Mouse (Mus musculus) ES-E14 (cell line): ENCODE results near the gene Naglu. TPM values are rescaled to one million over a fixed set of nuclear protein-coding genes. Genes with fewer than 3 reads are reported as not detected.

Source experiments
- DNase-seq: peaks from one replicate; pipeline ENCODE4 v3.0.0-alpha.2; 2013; ENCODE audit warnings: low read depth, low spot score
- H3K27ac ChIP-seq: 2 replicates; pipeline ENCODE4 v1.5.1; 2012; ENCODE audit warnings: low read depth, mild to moderate bottlenecking, low read length, moderate library complexity, mixed read lengths; ENCODE audit not compliant: poor library complexity, insufficient read depth, severe bottlenecking
- H3K36me3 ChIP-seq: 2 replicates; pipeline ENCODE4 v1.6.1; 2012; ENCODE audit warnings: mild to moderate bottlenecking, low read length, moderate library complexity, mixed read lengths; ENCODE audit not compliant: control insufficient read depth, poor library complexity, insufficient read depth, severe bottlenecking
- H3K4me1 ChIP-seq, 2 experiments: fragments of 150-350 bp in 1 of 2; sonication (generic) in 1 of 2; 2 replicates each; pipeline ENCODE4 v1.6.1; 2012; ENCODE audit warnings: low read length in 2 of 2, mild to moderate bottlenecking in 1 of 2, mixed read lengths in 1 of 2; ENCODE audit not compliant: control insufficient read depth in 2 of 2, insufficient read depth in 2 of 2, poor library complexity in 1 of 2
- H3K4me3 ChIP-seq, 2 experiments: fragments of 150-350 bp in 1 of 2; sonication (generic) in 1 of 2; 2 replicates each; pipeline ENCODE4 v1.5.1; 2012; ENCODE audit warnings: low read length in 2 of 2, low read depth in 1 of 2, mild to moderate bottlenecking in 1 of 2, mixed read lengths in 1 of 2; ENCODE audit not compliant: insufficient read depth in 1 of 2, poor library complexity in 1 of 2, severe bottlenecking in 1 of 2
- H3K9ac ChIP-seq: 2 replicates; pipeline ENCODE4 v1.6.1; 2012; ENCODE audit warnings: low read depth, mild to moderate bottlenecking, low read length, mixed read lengths; ENCODE audit not compliant: poor library complexity, insufficient read depth, severe bottlenecking
- H3K9me3 ChIP-seq: fragments of 150-350 bp; sonication (generic); 2 replicates; pipeline ENCODE4 v1.6.1; 2012; ENCODE audit warnings: low read depth, mild to moderate bottlenecking, low read length; ENCODE audit not compliant: control insufficient read depth, insufficient read depth
- CHD2 ChIP-seq: IDR thresholded peaks from 2 replicates; pipeline ENCODE4 v1.6.1; 2014; ENCODE audit warnings: mild to moderate bottlenecking, low read depth, low read length, inconsistent platforms
- HCFC1 ChIP-seq: IDR thresholded peaks from 2 replicates; pipeline ENCODE4 v1.6.1; 2012; ENCODE audit warnings: low read length, inconsistent platforms, borderline replicate concordance; ENCODE audit not compliant: insufficient read depth
- MAFK ChIP-seq: IDR thresholded peaks from 2 replicates; pipeline ENCODE4 v1.6.1; 2014; ENCODE audit warnings: mild to moderate bottlenecking, low read depth, low read length, inconsistent platforms; ENCODE audit not compliant: insufficient read depth
- ZC3H11A ChIP-seq: IDR thresholded peaks from 2 replicates; pipeline ENCODE4 v1.6.1; 2012; ENCODE audit warnings: low read depth, mild to moderate bottlenecking, inconsistent platforms, low read length, borderline replicate concordance
- ZNF384 ChIP-seq: IDR thresholded peaks from 2 replicates; pipeline ENCODE4 v1.6.1; 2012; ENCODE audit warnings: low read depth, low read length, inconsistent platforms
- in situ Hi-C, 2 experiments: fragments of 600-800 bp; cut with MboI; formaldehyde crosslinking; loops; one replicate each; pipeline ENCODE4 v1.15.1; 2025; ENCODE audit warnings: low sequenced_read_pairs in 2 of 2, inconsistent platforms in 1 of 2; ENCODE audit not compliant: unreplicated experiment in 2 of 2
- total RNA-seq: library from RNA; depleted of rRNA; stranded (reverse); fragments of 300-350 nt; gene quantifications from 2 replicates; pipeline ENCODE4 v1.2.3, GENCODE M21; 2012; rRNA removed

Gene Naglu
- 4.7 and 9.2 TPM in 2 replicates for total RNA-seq

GRCm38 (mm10) chr11:101069391-101070188, at the start of gene Naglu:
Gene Naglu, plus strand, starts transcription at chr11:101070012.
- in situ Hi-C loops: loop anchor here in 1 of 2 experiments (10.0 kb wide), 1 partner anchor 85 kb away; no protein-coding TSS in a partner anchor
- H3K27ac ChIP-seq: no peak within 1 kb of the TSS
- no peaks in the 10 kb centered on the region for H3K9me3 ChIP-seq
- TF ChIP-seq ZC3H11A (no peak), HCFC1 (no peak), CHD2 (no peak), MAFK (no peak), ZNF384 (no peak)
- peak within 1 kb of the TSS; percentile 72 for H3K9ac ChIP-seq
- peak; percentile 60 for DNase-seq
- no peaks in the 10 kb centered on the region for H3K36me3 ChIP-seq
- H3K4me3 ChIP-seq: peak within 1 kb of the TSS; percentile 91 to 94
- peaks cover 2 to 7% of the 10 kb centered on the region in 2 experiments; a peak in 2 of 4 replicates for H3K4me1 ChIP-seq

- H3K36me3 ChIP-seq: peaks cover 3% of the 10 kb centered on the region; the same call in 1 of the 2 replicates
- no peak for DNase-seq
- no peak overlapping the region for H3K4me3 ChIP-seq
- H3K4me1 ChIP-seq: no peaks in the 10 kb centered on the region
- TF ChIP-seq MAFK (no peak), HCFC1 (no peak), ZNF384 (no peak), ZC3H11A (no peak), CHD2 (no peak)
- no peak overlapping the region for H3K9ac ChIP-seq
- H3K9me3 ChIP-seq: no peaks in the 10 kb centered on the region
- H3K27ac ChIP-seq: no peak overlapping the region
- in situ Hi-C loops: no loop called here
Measured at GRCm38 (mm10) chr11:101023371-101023770, 46.4 kb upstream of the Naglu start.

- Histone ChIP-seq H3K4me3 (no peak overlapping the region), H3K9ac (no peak overlapping the region), H3K4me1 (no peaks in the 10 kb centered on the region), H3K36me3 (peaks cover 3% of the 10 kb centered on the region; the same call in 1 of the 2 replicates), H3K27ac (no peak overlapping the region), H3K9me3 (no peaks in the 10 kb centered on the region)
- TF ChIP-seq MAFK: no peak
- no peak for TF ChIP-seq ZNF384
- no peak for TF ChIP-seq HCFC1
- no peak for TF ChIP-seq CHD2
- no peak for TF ChIP-seq ZC3H11A
- no peak for DNase-seq
- in situ Hi-C loops: no loop called here
Measured at GRCm38 (mm10) chr11:101024001-101024400, 45.8 kb upstream of the Naglu start.

DNA sequence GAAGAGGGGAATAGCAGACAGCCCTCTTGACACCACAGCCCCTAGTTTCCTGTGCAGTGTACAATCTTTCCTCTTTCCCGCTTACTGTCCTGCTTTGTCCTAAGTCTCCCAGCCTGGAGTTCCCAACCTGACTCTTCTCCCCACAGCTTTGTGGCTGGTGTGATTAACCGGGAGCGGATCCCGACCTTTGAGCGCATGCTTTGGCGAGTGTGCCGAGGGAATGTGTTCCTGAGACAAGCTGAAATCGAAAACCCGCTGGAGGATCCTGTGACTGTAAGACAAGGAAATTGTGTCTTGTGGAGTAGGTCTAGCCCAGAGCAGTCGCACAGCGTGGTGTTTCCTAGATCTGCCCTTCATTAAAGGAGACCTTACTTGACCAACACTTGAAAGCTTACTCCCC, 42.7 kb upstream of the Naglu start:
- in situ Hi-C loops: no loop called here
- no peak for DNase-seq
- H3K4me1 ChIP-seq: no peaks in the 10 kb centered on the region
- H3K36me3 ChIP-seq: peaks cover 2% of the 10 kb centered on the region
- H3K9me3 ChIP-seq: no peaks in the 10 kb centered on the region
- H3K27ac ChIP-seq: no peak overlapping the region
- no peak overlapping the region for H3K4me3 ChIP-seq
- H3K9ac ChIP-seq: no peak overlapping the region
- TF ChIP-seq CHD2 (no peak), ZNF384 (no peak), ZC3H11A (no peak), HCFC1 (no peak), MAFK (no peak)
